Mouse (Mus musculus): ENCODE measurements at regions not wholly inside any gene's neighbourhood (a gene's known extent, or its start where the extent isn't known, plus 50 kb on each side); places are given as distances from the start of the nearest gene placed in this dataset.
"Not testable (repeated sequence)": the region's sequence is repeated elsewhere in the genome, so short reads cannot be mapped to it uniquely, and the experiment has no call there.

DNA sequence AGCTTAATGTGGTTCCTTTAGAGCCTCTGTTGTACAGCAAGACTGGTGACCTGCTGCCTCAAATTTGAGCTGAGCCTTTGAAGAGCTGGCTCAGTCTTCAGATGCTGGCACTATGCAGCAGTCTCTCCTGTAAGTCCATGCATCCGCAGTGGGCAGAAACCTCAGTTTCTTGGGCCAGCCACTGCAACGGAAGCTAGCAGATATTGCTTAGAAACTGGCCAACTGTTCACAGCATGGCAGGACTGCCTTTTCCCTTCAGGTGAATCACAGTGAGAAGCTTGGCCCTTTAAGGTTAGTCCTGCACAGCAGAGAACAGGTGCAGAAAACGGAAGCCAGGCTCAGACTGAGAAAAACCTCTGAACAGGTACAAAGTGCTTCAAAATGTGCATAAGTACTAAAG is 1976.8 kb upstream of the G6pd2 start:
- H3K4me1 ChIP-seq (ENCODE audit: control insufficient read depth, insufficient read depth, low read length), result no peaks in the 10 kb centered on the region
- no peak overlapping the region for H3K4me3 ChIP-seq (ENCODE audit: low read depth, low read length)
- H3K4me2 ChIP-seq, result no peak overlapping the region
- DNase-seq (ENCODE audit: low spot score, missing footprints) (no peak), ATAC-seq (ENCODE audit: low FRiP score) (no peak)
- no peak overlapping the region for H3K27ac ChIP-seq (ENCODE audit: low read depth, low read length)
- no peaks in the 10 kb centered on the region for H3K36me3 ChIP-seq (ENCODE audit: control insufficient read depth, insufficient read depth, low read length)
- H3K9ac ChIP-seq (ENCODE audit: low read length), result no peak overlapping the region
- 87% methylated on average over 3 of the region's 3 CpGs for WGBS
- no peaks in the 10 kb centered on the region for H3K27me3 ChIP-seq (ENCODE audit: control insufficient read depth, insufficient read depth, low read length)
- H3K9me3 ChIP-seq (ENCODE audit: control insufficient read depth, low read length), result no peaks in the 10 kb centered on the region

DNA sequence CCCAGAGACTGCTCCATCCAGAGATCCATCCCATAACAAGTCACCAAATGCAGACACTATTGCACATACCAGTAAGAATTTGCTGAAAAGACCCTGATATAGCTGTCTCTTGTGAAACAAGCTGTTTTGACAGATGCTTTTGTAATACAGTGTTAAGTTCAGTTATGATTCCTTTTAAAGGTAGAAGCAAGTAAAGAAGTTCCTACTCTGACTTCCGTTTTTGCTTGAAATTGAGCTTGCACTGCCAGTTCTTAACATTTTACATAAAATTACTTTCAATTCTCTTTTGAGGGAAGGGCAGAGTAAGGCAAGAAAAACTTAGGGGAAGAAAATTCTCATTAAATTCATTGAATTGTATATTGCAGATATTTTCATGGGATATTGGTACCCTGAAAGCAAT is 1962.9 kb upstream of the G6pd2 start:
- Histone ChIP-seq H3K36me3 (ENCODE audit: control insufficient read depth, insufficient read depth, low read length) (no peaks in the 10 kb centered on the region), H3K4me3 (ENCODE audit: low read depth, low read length) (no peak overlapping the region), H3K9me3 (ENCODE audit: control insufficient read depth, low read length) (no peaks in the 10 kb centered on the region), H3K27me3 (ENCODE audit: control insufficient read depth, insufficient read depth, low read length) (no peaks in the 10 kb centered on the region), H3K27ac (ENCODE audit: low read depth, low read length) (no peak overlapping the region), H3K4me2 (no peak overlapping the region), H3K9ac (ENCODE audit: low read length) (no peak overlapping the region), H3K4me1 (ENCODE audit: control insufficient read depth, insufficient read depth, low read length) (no peaks in the 10 kb centered on the region)
- DNase-seq (ENCODE audit: low spot score, missing footprints) (no peak), ATAC-seq (ENCODE audit: low FRiP score) (no peak)
- 70% methylated on average over 1 of the region's 1 CpGs for WGBS

DNA sequence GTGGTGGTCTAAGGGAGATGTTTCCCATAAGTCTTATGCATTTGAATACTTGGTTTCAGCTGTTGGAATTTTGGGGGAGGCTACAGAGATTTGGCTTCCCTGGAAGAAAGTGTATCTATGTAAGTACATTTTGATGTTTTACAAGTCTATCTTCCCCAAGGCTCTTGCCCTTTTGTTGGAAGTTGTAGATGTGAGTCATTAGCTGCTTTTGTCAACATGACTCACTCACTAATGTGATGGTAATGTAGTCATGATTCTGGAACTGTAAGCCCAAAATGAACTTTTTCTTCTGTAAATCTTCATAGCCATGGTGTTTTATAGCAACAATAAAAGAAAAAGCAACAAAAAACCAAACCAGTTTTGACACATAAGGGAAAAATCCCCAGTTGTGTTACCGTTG is 1961.0 kb upstream of the G6pd2 start:
- H3K9me3 ChIP-seq (ENCODE audit: control insufficient read depth, low read length), result no peaks in the 10 kb centered on the region
- ATAC-seq (ENCODE audit: low FRiP score) (no peak), DNase-seq (ENCODE audit: low spot score, missing footprints) (no peak)
- no peak overlapping the region for H3K4me3 ChIP-seq (ENCODE audit: low read depth, low read length)
- no peaks in the 10 kb centered on the region for H3K4me1 ChIP-seq (ENCODE audit: control insufficient read depth, insufficient read depth, low read length)
- H3K27me3 ChIP-seq (ENCODE audit: control insufficient read depth, insufficient read depth, low read length), result no peaks in the 10 kb centered on the region
- WGBS, result 81% methylated on average over 1 of the region's 1 CpGs
- H3K27ac ChIP-seq (ENCODE audit: low read depth, low read length), result no peak overlapping the region
- H3K4me2 ChIP-seq, result no peak overlapping the region
- H3K36me3 ChIP-seq (ENCODE audit: control insufficient read depth, insufficient read depth, low read length), result no peaks in the 10 kb centered on the region
- no peak overlapping the region for H3K9ac ChIP-seq (ENCODE audit: low read length)

DNA sequence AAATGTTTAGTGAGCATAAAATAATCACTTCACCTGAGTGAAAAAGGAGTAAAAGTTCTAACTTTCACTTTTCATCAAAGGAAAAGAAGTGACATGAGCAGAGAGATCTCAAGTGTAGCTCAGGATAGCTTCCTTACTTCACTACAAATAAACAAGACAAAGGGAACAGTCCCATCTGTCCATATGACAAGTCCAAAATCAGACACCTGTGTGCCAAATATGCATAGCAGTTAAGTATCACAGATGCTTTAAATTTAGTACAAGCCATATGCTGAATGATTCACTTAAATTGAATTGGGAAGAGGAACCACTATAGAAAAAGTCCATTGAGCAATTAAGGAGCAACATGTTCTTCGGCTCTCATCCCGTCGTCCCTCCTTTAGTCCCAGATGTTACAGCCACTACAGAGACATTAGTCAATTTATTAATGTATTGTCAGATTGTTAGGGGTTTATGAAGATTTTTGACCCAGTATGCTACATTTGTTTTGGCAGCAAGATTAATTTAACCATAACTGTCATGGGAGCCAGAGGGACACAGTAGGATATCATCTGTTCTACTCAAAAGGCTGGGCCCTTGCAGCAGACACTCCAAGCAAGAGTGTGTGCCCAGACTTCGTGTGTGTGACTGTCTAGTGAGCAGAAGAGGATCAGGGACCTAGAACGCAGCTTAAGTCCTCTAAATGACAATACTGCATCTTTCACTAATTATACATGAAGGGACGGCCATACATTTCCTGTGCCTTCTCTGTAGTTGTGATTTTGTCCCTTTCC is 1914.5 kb upstream of the G6pd2 start:
- H3K9ac ChIP-seq (ENCODE audit: low read length), result no peak overlapping the region
- WGBS, result 86% methylated on average over 6 of the region's 6 CpGs
- no peak overlapping the region for H3K4me2 ChIP-seq
- H3K27ac ChIP-seq (ENCODE audit: low read depth, low read length), result no peak overlapping the region
- no peak overlapping the region for H3K4me3 ChIP-seq (ENCODE audit: low read depth, low read length)
- H3K27me3 ChIP-seq (ENCODE audit: control insufficient read depth, insufficient read depth, low read length), result no peaks in the 10 kb centered on the region
- ATAC-seq (ENCODE audit: low FRiP score) (no peak), DNase-seq (ENCODE audit: low spot score, missing footprints) (no peak)
- no peaks in the 10 kb centered on the region for H3K4me1 ChIP-seq (ENCODE audit: control insufficient read depth, insufficient read depth, low read length)
- H3K36me3 ChIP-seq (ENCODE audit: control insufficient read depth, insufficient read depth, low read length), result no peaks in the 10 kb centered on the region
- H3K9me3 ChIP-seq (ENCODE audit: control insufficient read depth, low read length), result no peaks in the 10 kb centered on the region

DNA sequence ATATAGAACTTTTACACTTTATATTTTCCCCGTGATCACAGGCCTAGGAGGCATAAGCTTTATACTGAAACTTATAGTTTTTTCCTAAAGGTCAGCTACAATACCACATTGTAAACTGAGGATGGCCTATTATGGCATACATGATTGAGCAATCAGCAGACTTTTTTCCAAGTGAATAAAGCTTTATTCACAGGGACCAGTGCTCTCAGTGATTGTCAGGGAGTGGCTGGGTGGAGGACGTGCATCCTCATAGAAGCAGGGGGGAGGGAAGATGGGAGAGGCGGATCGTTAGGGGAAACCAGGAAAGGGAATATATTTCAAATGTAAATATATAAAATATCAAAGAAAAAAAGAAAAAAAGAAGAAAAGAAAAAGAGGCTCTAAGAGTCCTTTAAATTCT is 1886.7 kb upstream of the G6pd2 start:
- Histone ChIP-seq H3K27me3 (ENCODE audit: control insufficient read depth, insufficient read depth, low read length) (no peaks in the 10 kb centered on the region), H3K36me3 (ENCODE audit: control insufficient read depth, insufficient read depth, low read length) (no peaks in the 10 kb centered on the region), H3K9me3 (ENCODE audit: control insufficient read depth, low read length) (no peaks in the 10 kb centered on the region), H3K4me1 (ENCODE audit: control insufficient read depth, insufficient read depth, low read length) (no peaks in the 10 kb centered on the region), H3K4me3 (ENCODE audit: low read depth, low read length) (no peak overlapping the region), H3K9ac (ENCODE audit: low read length) (no peak overlapping the region), H3K27ac (ENCODE audit: low read depth, low read length) (no peak overlapping the region), H3K4me2 (no peak overlapping the region)
- DNase-seq (ENCODE audit: low spot score, missing footprints) (no peak), ATAC-seq (ENCODE audit: low FRiP score) (no peak)
- WGBS, result 72% methylated on average over 4 of the region's 4 CpGs

DNA sequence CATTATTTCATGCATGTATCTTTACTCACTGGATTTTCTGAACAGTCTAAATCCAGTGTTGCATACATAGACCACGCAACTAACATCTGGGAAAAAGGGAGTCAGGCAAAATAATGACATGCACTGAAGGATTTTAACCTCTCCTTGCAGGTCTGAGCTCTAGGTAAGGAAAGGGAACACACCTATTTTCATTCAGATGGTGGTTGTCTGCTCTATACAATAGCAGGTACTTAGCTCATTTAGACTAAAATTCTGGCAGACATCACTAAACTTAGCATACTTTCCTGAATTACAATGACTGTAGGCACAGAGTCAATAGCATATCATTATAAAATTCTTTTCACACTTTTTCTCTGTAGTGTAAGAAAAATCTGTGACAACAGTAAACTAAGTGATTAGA is 1867.8 kb upstream of the G6pd2 start:
- ATAC-seq (ENCODE audit: low FRiP score) (no peak), DNase-seq (ENCODE audit: low spot score, missing footprints) (no peak)
- no peak overlapping the region for H3K9ac ChIP-seq (ENCODE audit: low read length)
- no peak overlapping the region for H3K27ac ChIP-seq (ENCODE audit: low read depth, low read length)
- no peaks in the 10 kb centered on the region for H3K9me3 ChIP-seq (ENCODE audit: control insufficient read depth, low read length)
- H3K4me2 ChIP-seq, result no peak overlapping the region
- WGBS, result 86% methylated on average over 1 of the region's 1 CpGs
- no peaks in the 10 kb centered on the region for H3K36me3 ChIP-seq (ENCODE audit: control insufficient read depth, insufficient read depth, low read length)
- no peaks in the 10 kb centered on the region for H3K27me3 ChIP-seq (ENCODE audit: control insufficient read depth, insufficient read depth, low read length)
- H3K4me3 ChIP-seq (ENCODE audit: low read depth, low read length), result no peak overlapping the region
- H3K4me1 ChIP-seq (ENCODE audit: control insufficient read depth, insufficient read depth, low read length), result no peaks in the 10 kb centered on the region

DNA sequence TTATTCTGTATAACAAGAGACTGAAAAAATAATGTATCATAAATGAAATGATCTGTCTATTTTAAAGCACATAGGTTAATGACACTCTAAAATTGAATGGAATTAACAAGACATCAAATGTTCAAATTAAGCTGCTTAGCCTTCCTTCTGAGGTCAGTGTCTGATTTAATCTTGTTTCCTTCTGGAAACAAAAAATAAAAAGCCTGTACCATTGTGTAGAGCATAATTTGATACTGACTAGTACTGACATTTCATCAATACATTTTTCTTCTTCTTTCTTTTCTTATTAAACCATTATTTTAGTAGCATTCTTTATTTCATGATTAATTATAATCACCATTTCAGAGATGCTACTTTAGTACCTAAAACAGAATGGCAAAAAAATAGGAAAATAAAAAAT is 1862.9 kb upstream of the G6pd2 start:
- Histone ChIP-seq H3K9ac (ENCODE audit: low read length) (no peak overlapping the region), H3K4me2 (no peak overlapping the region), H3K27me3 (ENCODE audit: control insufficient read depth, insufficient read depth, low read length) (no peaks in the 10 kb centered on the region), H3K4me1 (ENCODE audit: control insufficient read depth, insufficient read depth, low read length) (no peaks in the 10 kb centered on the region), H3K9me3 (ENCODE audit: control insufficient read depth, low read length) (no peaks in the 10 kb centered on the region), H3K36me3 (ENCODE audit: control insufficient read depth, insufficient read depth, low read length) (no peaks in the 10 kb centered on the region), H3K27ac (ENCODE audit: low read depth, low read length) (no peak overlapping the region), H3K4me3 (ENCODE audit: low read depth, low read length) (no peak overlapping the region)
- DNase-seq (ENCODE audit: low spot score, missing footprints), result no peak
- no peak for ATAC-seq (ENCODE audit: low FRiP score)

DNA sequence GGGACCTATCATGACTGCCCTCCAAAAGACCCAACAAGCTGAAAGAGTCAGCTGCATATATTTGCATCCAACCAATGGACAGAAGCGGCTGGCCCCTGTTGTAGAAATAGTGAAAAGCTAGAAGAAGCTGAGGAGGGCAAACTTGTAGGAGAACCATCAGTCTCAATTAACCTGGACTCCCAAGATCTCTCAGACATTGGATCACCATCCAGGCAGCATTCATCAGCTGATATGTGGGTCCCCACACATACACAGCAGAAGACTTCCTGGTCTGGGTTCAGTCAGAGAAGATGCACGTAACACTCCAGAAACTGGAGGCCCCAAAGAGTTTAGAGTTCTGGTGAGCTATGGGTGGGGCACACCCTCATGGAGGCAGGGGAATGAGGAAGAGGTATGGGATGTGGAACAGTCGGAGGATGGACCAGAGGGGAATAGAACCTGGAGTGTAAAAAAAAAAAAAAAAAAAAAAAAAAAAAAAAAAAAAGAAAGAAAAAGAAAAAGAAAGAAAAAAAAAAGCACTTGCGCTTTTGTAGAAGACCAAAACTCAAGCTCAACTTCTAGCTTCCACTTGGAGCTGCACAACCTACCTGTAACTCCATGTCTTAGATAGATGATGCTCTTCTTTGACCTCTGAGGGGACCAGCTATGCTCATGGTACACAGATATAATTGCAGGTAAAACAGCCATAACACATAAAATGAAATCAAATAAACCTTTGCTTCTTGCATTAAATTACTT is 1860.6 kb upstream of the G6pd2 start:
- WGBS, result 86% methylated on average over 4 of the region's 4 CpGs
- no peaks in the 10 kb centered on the region for H3K9me3 ChIP-seq (ENCODE audit: control insufficient read depth, low read length)
- no peak overlapping the region for H3K4me2 ChIP-seq
- no peak overlapping the region for H3K9ac ChIP-seq (ENCODE audit: low read length)
- H3K4me1 ChIP-seq (ENCODE audit: control insufficient read depth, insufficient read depth, low read length), result no peaks in the 10 kb centered on the region
- H3K4me3 ChIP-seq (ENCODE audit: low read depth, low read length), result no peak overlapping the region
- H3K27ac ChIP-seq (ENCODE audit: low read depth, low read length), result no peak overlapping the region
- DNase-seq (ENCODE audit: low spot score, missing footprints), result no peak
- H3K36me3 ChIP-seq (ENCODE audit: control insufficient read depth, insufficient read depth, low read length), result no peaks in the 10 kb centered on the region
- ATAC-seq (ENCODE audit: low FRiP score), result no peak
- H3K27me3 ChIP-seq (ENCODE audit: control insufficient read depth, insufficient read depth, low read length), result no peaks in the 10 kb centered on the region

DNA sequence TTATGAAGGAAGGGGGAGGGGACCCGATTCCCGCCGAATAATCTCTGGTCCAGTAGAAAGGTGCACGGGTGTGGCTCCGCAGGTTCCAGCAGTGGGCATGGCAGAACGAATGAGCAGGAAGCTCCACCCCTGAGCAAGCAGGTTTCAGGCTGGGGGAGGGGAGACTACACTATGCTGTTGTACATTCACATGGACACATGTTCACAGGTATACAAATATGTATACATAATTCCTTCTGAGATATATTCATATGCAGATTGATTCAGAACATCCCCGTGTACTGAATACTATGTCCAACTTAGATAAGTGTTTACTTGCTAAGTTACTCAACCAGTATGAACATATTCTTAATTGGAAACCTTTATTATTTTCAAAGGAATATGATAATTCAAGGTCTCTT is 1852.4 kb upstream of the G6pd2 start:
- H3K9ac ChIP-seq (ENCODE audit: low read length); H3K27me3 ChIP-seq (ENCODE audit: control insufficient read depth, insufficient read depth, low read length); H3K36me3 ChIP-seq (ENCODE audit: control insufficient read depth, insufficient read depth, low read length); DNase-seq (ENCODE audit: low spot score, missing footprints); H3K4me2 ChIP-seq; H3K9me3 ChIP-seq (ENCODE audit: control insufficient read depth, low read length); H3K27ac ChIP-seq (ENCODE audit: low read depth, low read length); H3K4me1 ChIP-seq (ENCODE audit: control insufficient read depth, insufficient read depth, low read length); H3K4me3 ChIP-seq (ENCODE audit: low read depth, low read length); ATAC-seq (ENCODE audit: low FRiP score): not testable (repeated sequence)
- WGBS, result 90% methylated on average over 2 of the region's 7 CpGs
